Mouse (Mus musculus): Measurements from ENCODE around the gene Nlgn1. TPM values are rescaled to one million over a fixed set of nuclear protein-coding genes. Genes with fewer than 3 reads are reported as not detected.

Gene Nlgn1
- polyA plus RNA-seq, 1 experiment from 2014 or later = 0.34 TPM

DNA sequence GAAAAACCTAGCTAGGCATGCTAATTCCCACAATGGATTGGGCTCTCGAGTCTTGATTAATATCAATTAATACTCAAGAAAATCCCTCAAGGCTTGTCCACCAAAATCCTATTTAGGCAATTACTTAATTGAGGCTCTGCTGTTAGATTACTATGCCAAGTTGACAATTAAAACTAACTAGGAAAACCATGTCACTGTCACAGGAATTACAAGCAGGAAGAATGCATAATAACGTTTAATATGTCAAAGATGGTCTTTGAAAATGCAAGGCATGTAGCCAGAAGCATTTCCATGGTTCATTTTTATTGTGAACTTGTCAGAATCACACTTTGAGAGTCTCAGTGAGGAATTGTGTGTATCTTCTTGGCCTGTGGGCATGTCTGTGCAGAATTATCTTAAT is 289.3 kb downstream of the Nlgn1 start:
- no peak overlapping the region for H3K4me3 ChIP-seq (ENCODE audit: control insufficient read depth in 1 of 2, insufficient read depth in 1 of 2, low read depth in 1 of 2, low read length in 2 of 2)
- WGBS = 71% methylated on average over 2 of the region's 2 CpGs
- no peaks in the 10 kb centered on the region for H3K27me3 ChIP-seq (ENCODE audit: control insufficient read depth, insufficient read depth, low read length)

DNA sequence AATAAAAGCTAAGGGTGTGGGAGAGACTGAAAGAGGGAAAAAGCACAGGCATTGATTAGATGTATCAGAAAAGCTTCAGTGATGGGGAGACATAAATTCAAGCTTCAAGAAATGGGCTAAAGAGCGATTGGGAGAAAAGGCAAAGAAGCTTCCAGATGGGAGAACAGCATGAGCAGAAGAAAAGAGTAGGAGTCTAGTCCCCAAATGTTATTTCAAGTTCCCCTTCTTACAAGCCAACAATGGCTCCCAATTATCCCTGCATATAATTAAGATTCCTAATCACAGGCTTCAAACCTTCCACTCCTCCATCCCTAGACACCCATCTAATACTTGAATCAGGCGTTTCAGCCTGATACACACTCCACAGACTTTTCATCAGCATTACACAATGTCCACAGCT is 292.6 kb downstream of the Nlgn1 start:
- 67% methylated on average over 2 of the region's 2 CpGs for WGBS
- Histone ChIP-seq H3K36me3 (ENCODE audit: control insufficient read depth, insufficient read depth, low read length) (no peaks in the 10 kb centered on the region), H3K4me2 (ENCODE audit: low read length) (no peak overlapping the region), H3K4me1 (ENCODE audit: control insufficient read depth in 2 of 2, insufficient read depth in 2 of 2, low read length in 2 of 2) (no peaks in the 10 kb centered on the region), H3K4me3 (ENCODE audit: control insufficient read depth in 1 of 2, insufficient read depth in 1 of 2, low read depth in 1 of 2, low read length in 2 of 2) (no peak overlapping the region), H3K9me3 (ENCODE audit: control insufficient read depth, low read length) (no peaks in the 10 kb centered on the region), H3K9ac (ENCODE audit: low read length) (no peak overlapping the region), H3K27ac (replicated peaks in 1 of 2; ENCODE audit: control insufficient read depth in 1 of 2, insufficient read depth in 1 of 2, low read depth in 2 of 2, low read length in 2 of 2) (no peak overlapping the region), H3K27me3 (ENCODE audit: control insufficient read depth, insufficient read depth, low read length) (no peaks in the 10 kb centered on the region)
- ATAC-seq (ENCODE audit: insufficient number of reproducible peaks, insufficient read depth, low FRiP score, low read depth) = no peak

More for the DNA sequence above, 289.3 kb downstream of the Nlgn1 start:
- Histone ChIP-seq H3K4me1 (ENCODE audit: control insufficient read depth in 2 of 2, insufficient read depth in 2 of 2, low read length in 2 of 2) (no peaks in the 10 kb centered on the region), H3K36me3 (ENCODE audit: control insufficient read depth, insufficient read depth, low read length) (no peaks in the 10 kb centered on the region), H3K27ac (replicated peaks in 1 of 2; ENCODE audit: control insufficient read depth in 1 of 2, insufficient read depth in 1 of 2, low read depth in 2 of 2, low read length in 2 of 2) (no peak overlapping the region), H3K9me3 (ENCODE audit: control insufficient read depth, low read length) (no peaks in the 10 kb centered on the region), H3K4me2 (ENCODE audit: low read length) (no peak overlapping the region), H3K9ac (ENCODE audit: low read length) (no peak overlapping the region)
- no peak for ATAC-seq (ENCODE audit: insufficient number of reproducible peaks, insufficient read depth, low FRiP score, low read depth)

DNA sequence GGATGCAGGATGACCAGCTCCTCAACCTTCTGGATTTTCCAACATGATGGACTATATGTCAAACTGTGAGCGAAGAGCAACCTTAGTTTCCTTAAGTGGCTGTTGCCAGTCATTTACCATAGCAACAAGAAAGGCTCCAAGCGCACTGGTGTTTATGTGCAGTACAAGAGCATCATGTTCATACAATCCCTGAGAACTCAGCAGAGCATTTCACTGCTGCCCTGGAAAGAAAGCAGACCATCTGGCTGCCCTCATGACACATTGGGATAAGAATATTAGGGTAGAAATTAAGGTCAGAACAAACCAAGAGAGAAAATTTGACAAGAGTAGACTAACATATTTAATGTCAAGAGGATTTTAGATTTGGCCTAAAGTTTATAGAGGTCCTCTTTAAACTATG is 306.2 kb downstream of the Nlgn1 start:
- H3K27me3 ChIP-seq (ENCODE audit: control insufficient read depth, insufficient read depth, low read length) = no peaks in the 10 kb centered on the region
- no peaks in the 10 kb centered on the region for H3K9me3 ChIP-seq (ENCODE audit: control insufficient read depth, low read length)
- no peak overlapping the region for H3K4me2 ChIP-seq (ENCODE audit: low read length)
- H3K9ac ChIP-seq (ENCODE audit: low read length) = no peak overlapping the region
- WGBS = 86% methylated on average over 2 of the region's 2 CpGs
- H3K4me3 ChIP-seq (ENCODE audit: control insufficient read depth in 1 of 2, insufficient read depth in 1 of 2, low read depth in 1 of 2, low read length in 2 of 2) = no peak overlapping the region
- H3K36me3 ChIP-seq (ENCODE audit: control insufficient read depth, insufficient read depth, low read length) = no peaks in the 10 kb centered on the region
- H3K4me1 ChIP-seq (ENCODE audit: control insufficient read depth in 2 of 2, insufficient read depth in 2 of 2, low read length in 2 of 2) = no peaks in the 10 kb centered on the region
- no peak overlapping the region for H3K27ac ChIP-seq (replicated peaks in 1 of 2; ENCODE audit: control insufficient read depth in 1 of 2, insufficient read depth in 1 of 2, low read depth in 2 of 2, low read length in 2 of 2)
- no peak for ATAC-seq (ENCODE audit: insufficient number of reproducible peaks, insufficient read depth, low FRiP score, low read depth)

DNA sequence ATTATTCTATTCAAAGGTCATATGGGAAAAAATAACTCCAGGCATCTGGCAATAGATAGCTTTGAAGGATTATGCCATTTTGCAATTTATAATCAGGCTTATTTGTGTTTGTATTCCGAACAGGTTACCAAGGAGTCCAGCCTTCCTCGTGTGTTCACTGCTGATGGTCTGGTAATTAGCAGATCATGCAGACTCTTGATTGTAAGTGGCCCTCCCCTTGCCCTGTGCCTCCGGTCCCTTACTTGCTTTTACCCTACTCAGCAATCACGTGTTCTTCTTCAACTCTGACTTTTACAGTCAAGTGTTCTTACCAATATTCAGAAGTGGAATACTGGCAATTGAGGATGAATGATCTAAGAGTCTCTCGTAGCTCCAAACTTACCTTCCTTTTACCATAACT is 309.0 kb downstream of the Nlgn1 start:
- no peak overlapping the region for H3K4me2 ChIP-seq (ENCODE audit: low read length)
- H3K27ac ChIP-seq (replicated peaks in 1 of 2; ENCODE audit: control insufficient read depth in 1 of 2, insufficient read depth in 1 of 2, low read depth in 2 of 2, low read length in 2 of 2) = no peak overlapping the region
- H3K36me3 ChIP-seq (ENCODE audit: control insufficient read depth, insufficient read depth, low read length) = no peaks in the 10 kb centered on the region
- H3K9ac ChIP-seq (ENCODE audit: low read length) = no peak overlapping the region
- no peaks in the 10 kb centered on the region for H3K9me3 ChIP-seq (ENCODE audit: control insufficient read depth, low read length)
- no peaks in the 10 kb centered on the region for H3K4me1 ChIP-seq (ENCODE audit: control insufficient read depth in 2 of 2, insufficient read depth in 2 of 2, low read length in 2 of 2)
- no peaks in the 10 kb centered on the region for H3K27me3 ChIP-seq (ENCODE audit: control insufficient read depth, insufficient read depth, low read length)
- no peak for ATAC-seq (ENCODE audit: insufficient number of reproducible peaks, insufficient read depth, low FRiP score, low read depth)
- WGBS = 69% methylated on average over 5 of the region's 5 CpGs
- H3K4me3 ChIP-seq (ENCODE audit: control insufficient read depth in 1 of 2, insufficient read depth in 1 of 2, low read depth in 1 of 2, low read length in 2 of 2) = no peak overlapping the region

DNA sequence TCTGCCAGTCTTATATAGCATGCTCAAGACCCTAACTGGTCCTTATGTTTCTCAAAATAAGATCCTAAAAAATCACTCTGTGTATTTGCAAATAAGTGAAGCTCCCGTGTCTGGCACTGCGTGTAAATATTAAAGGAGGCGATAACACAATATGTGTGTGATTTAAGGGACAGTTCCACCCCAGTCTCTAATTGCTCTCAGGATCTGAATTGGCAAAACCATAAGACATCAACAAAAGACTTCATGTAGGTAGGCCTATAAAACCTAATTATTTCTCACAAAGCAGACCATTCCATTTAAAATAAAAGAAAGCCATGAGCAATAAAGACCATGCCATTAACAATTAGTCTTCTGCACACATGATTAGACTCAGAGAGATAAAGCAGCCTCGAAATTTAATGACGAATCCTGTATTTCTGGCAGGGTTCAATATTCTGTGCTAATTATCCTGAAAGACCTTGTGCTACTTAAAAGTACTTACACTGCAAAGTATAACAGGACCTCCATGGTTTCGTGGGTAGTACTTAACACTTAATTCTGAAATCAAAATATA is 310.6 kb downstream of the Nlgn1 start:
- WGBS = 74% methylated on average over 6 of the region's 6 CpGs
- Histone ChIP-seq H3K9ac (ENCODE audit: low read length) (no peak overlapping the region), H3K27me3 (ENCODE audit: control insufficient read depth, insufficient read depth, low read length) (no peaks in the 10 kb centered on the region), H3K4me3 (ENCODE audit: control insufficient read depth in 1 of 2, insufficient read depth in 1 of 2, low read depth in 1 of 2, low read length in 2 of 2) (no peak overlapping the region), H3K4me2 (ENCODE audit: low read length) (no peak overlapping the region), H3K36me3 (ENCODE audit: control insufficient read depth, insufficient read depth, low read length) (no peaks in the 10 kb centered on the region), H3K4me1 (ENCODE audit: control insufficient read depth in 2 of 2, insufficient read depth in 2 of 2, low read length in 2 of 2) (no peaks in the 10 kb centered on the region), H3K27ac (replicated peaks in 1 of 2; ENCODE audit: control insufficient read depth in 1 of 2, insufficient read depth in 1 of 2, low read depth in 2 of 2, low read length in 2 of 2) (no peak overlapping the region), H3K9me3 (ENCODE audit: control insufficient read depth, low read length) (no peaks in the 10 kb centered on the region)
- ATAC-seq (ENCODE audit: insufficient number of reproducible peaks, insufficient read depth, low FRiP score, low read depth) = no peak

DNA sequence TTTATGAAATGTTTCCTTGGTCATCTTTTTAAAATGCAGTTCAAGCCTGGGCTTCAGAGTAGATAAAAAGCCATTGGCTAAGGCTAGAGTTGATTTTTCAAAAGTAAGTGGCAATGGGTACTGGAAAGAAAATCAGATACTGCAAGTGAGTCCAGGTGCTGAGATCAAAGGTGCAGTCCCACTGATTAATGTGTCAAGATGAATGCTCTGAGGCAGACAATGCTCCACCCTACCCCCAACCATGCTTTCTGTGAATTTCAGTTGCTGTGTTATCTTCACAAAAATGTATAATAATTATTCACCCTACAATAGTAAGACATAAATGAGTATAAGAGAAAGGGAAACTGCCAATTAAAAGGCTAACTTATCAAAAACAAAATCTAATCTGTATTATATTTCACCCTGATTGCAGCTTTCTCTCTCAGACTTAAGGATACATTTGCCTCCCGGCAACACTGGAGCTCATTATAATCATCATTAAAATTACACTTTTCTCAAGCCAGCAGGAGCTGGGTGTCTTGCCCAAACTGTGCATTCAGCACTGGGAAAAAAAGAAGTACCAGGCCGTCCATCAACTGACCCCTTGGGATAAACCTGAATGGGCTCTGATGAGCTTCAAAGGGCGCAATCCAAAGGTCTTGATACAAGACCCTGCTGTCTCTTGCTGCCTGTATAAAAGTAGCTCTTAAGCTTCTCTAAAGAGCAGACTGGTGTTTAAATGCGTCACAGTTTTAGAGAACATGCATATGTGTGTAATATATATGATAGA is 320.8 kb downstream of the Nlgn1 start:
- Histone ChIP-seq H3K4me3 (ENCODE audit: control insufficient read depth in 1 of 2, insufficient read depth in 1 of 2, low read depth in 1 of 2, low read length in 2 of 2) (no peak overlapping the region), H3K9me3 (ENCODE audit: control insufficient read depth, low read length) (no peaks in the 10 kb centered on the region), H3K9ac (ENCODE audit: low read length) (no peak overlapping the region), H3K4me2 (ENCODE audit: low read length) (no peak overlapping the region), H3K4me1 (ENCODE audit: control insufficient read depth in 2 of 2, insufficient read depth in 2 of 2, low read length in 2 of 2) (no peaks in the 10 kb centered on the region), H3K27ac (replicated peaks in 1 of 2; ENCODE audit: control insufficient read depth in 1 of 2, insufficient read depth in 1 of 2, low read depth in 2 of 2, low read length in 2 of 2) (no peak overlapping the region), H3K27me3 (ENCODE audit: control insufficient read depth, insufficient read depth, low read length) (no peaks in the 10 kb centered on the region), H3K36me3 (ENCODE audit: control insufficient read depth, insufficient read depth, low read length) (no peaks in the 10 kb centered on the region)
- WGBS = 80% methylated on average over 4 of the region's 4 CpGs
- ATAC-seq (ENCODE audit: insufficient number of reproducible peaks, insufficient read depth, low FRiP score, low read depth) = no peak

DNA sequence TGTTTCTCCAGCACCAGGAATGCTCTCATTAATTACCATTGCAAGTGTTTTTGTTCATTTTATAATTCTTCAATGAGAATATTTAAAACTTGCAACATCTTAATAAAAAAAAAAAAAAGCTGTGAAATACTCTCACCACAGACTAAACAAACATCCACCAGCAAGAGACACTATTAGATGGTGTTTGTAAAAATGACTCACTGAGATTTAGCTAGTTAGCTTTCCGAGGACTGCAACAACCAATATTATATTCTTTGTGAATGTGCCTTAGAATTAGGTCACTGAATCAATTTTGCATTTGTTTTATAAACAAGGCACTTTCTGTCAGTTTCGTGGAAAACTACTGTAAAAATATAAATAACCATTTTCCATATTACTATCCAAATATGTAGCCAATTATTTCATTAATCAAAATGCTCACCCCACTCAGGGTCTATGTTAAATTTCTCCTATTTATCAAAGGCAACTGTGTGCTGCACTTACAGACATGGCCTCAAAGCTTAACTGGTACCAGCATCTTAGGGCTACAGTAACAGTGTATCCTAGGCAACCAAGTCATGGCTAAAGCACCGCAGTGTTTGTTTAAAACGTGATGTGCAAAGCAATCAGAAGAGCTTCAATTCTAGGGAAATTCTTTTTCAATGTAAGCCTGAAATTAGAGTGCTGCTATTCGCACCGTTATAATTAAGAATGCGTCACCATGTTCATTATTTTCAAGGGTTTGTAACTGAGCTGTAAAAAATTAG is 329.2 kb downstream of the Nlgn1 start:
- Histone ChIP-seq H3K27ac (replicated peaks in 1 of 2; ENCODE audit: control insufficient read depth in 1 of 2, insufficient read depth in 1 of 2, low read depth in 2 of 2, low read length in 2 of 2) (no peak overlapping the region), H3K9ac (ENCODE audit: low read length) (no peak overlapping the region), H3K4me2 (ENCODE audit: low read length) (no peak overlapping the region), H3K36me3 (ENCODE audit: control insufficient read depth, insufficient read depth, low read length) (no peaks in the 10 kb centered on the region), H3K4me1 (ENCODE audit: control insufficient read depth in 2 of 2, insufficient read depth in 2 of 2, low read length in 2 of 2) (no peaks in the 10 kb centered on the region), H3K4me3 (ENCODE audit: control insufficient read depth in 1 of 2, insufficient read depth in 1 of 2, low read depth in 1 of 2, low read length in 2 of 2) (no peak overlapping the region), H3K27me3 (ENCODE audit: control insufficient read depth, insufficient read depth, low read length) (no peaks in the 10 kb centered on the region), H3K9me3 (ENCODE audit: control insufficient read depth, low read length) (no peaks in the 10 kb centered on the region)
- ATAC-seq (ENCODE audit: insufficient number of reproducible peaks, insufficient read depth, low FRiP score, low read depth) = no peak
- 71% methylated on average over 7 of the region's 7 CpGs for whole genome bisulfite sequencing
